Mouse (Mus musculus): ENCODE results near the gene Ror1. TPM values are rescaled to one million over a fixed set of nuclear protein-coding genes. Genes with fewer than 3 reads are reported as not detected.

The Ror1 gene
- polyA plus RNA-seq, 1 experiment from 2014 or later: 10.5 TPM

DNA sequence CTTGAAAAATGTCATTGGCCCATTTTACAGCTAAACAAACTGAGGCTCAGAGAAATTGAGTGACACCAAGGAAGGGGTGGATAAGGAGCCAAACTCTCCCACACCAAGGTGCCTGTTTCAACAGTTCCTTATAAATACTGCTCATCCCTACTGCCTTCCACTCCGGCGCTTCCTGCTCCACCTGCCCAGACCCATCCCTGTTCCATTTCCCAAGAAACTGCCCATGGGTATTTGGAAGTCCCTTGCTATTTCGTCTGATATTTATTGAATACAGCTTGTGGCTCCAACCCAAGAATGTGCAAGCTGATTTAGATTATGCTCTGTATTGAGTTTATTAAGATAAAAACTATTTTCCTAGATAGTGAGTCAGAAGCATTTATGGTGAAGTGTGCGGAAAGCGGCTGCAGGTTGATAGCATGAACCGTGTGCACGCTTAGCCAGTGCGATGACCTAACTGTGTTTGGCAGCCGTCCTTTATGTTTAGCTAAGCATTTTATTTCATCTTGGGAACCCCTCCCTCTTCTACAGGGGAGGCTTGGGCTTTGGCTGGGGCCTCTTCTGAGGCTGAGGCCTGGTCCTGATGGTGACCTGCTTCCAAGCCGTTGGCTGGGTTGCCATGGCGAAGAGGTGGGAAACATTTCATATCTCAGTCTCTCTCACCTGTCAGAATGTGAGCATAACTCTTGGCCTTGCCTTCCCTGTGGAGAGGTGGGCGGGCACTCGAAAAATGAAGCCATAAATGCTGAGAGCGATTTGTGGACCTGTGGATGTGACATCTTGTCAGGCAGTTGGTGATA lies 229.3 kb downstream of the Ror1 start:
- Histone ChIP-seq H3K27ac (replicated peaks) (0 out of 2 replicates have a peak overlapping the region, but pooled peaks have one; percentile 28), H3K27me3 (replicated peaks) (no peaks in the 10 kb centered on the region), H3K4me1 (peaks cover 50% of the 10 kb centered on the region), H3K4me3 (no peak overlapping the region), H3K36me3 (no peaks in the 10 kb centered on the region), H3K9ac (no peak overlapping the region), H3K4me2 (no peak overlapping the region), H3K9me3 (no peaks in the 10 kb centered on the region)
- 63% methylated on average over 14 of the region's 14 CpGs for WGBS
- no peak for ATAC-seq (ENCODE audit: extremely low read depth, insufficient number of reproducible peaks, low FRiP score, low TSS enrichment)

DNA sequence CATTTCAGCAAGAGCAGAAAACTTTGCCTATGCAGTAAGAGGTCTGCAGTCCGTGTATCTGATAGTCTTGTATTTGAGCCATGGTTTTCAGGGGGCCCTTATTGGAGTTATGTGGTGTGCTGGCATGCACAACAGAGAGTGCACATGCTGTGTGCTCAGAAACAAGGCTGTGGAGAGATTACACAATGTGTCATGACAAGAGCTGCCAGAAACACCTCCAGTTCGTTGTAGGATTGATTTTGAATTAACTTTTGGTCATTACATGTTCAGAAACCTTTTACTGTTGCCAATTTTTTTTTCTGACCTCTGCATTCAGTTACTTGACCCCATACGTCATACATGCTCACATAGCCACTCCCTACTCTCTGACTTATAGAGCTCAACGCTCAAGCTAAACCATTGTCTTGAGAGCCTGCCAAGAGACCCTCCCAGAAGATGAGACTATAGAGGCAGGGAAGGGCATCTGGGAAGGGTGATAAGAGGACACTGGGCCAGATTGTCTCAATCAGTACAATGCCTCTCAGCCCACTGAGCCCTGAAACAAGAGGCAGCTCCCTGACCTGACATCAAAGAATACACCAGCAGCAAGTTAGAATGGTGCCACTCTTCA lies 232.9 kb downstream of the Ror1 start:
- no peak overlapping the region for H3K9ac ChIP-seq

DNA sequence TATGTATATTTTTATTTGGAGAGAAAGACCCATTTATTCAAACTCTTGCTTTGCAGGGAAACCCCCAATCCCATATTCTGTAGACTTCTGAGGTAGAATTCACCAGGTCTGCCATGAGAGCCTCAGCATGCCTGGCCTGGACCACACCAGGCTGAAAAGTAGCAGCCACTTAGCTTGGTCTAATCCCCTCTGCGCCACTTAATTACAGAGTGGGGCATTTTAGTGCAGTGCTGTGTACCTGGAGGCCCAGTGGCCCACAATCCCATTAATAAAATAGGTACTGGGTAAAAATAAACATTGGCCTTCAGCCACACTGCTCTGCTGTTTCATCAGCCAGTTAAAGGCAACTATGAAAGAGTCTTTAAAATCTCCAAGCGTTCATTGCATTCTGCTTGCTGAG lies 239.6 kb downstream of the Ror1 start:
- Histone ChIP-seq H3K9me3 (no peaks in the 10 kb centered on the region), H3K4me2 (no peak overlapping the region), H3K36me3 (peaks cover 15% of the 10 kb centered on the region; the same call in 1 of the 2 replicates), H3K4me1 (peaks cover 7% of the 10 kb centered on the region; the same call in 1 of the 2 replicates), H3K4me3 (no peak overlapping the region), H3K9ac (no peak overlapping the region), H3K27ac (replicated peaks) (no peak overlapping the region), H3K27me3 (replicated peaks) (peaks cover 39% of the 10 kb centered on the region)
- 76% methylated on average over 2 of the region's 2 CpGs for WGBS
- ATAC-seq (ENCODE audit: extremely low read depth, insufficient number of reproducible peaks, low FRiP score, low TSS enrichment): no peak

More for the DNA sequence above, 232.9 kb downstream of the Ror1 start:
- Histone ChIP-seq H3K9me3 (no peaks in the 10 kb centered on the region), H3K4me2 (no peak overlapping the region), H3K27ac (replicated peaks) (no peak overlapping the region), H3K36me3 (no peaks in the 10 kb centered on the region; the same call in 1 of the 2 replicates), H3K4me3 (no peak overlapping the region), H3K4me1 (peaks cover 37% of the 10 kb centered on the region), H3K27me3 (replicated peaks) (0 out of 2 replicates have a peak, but pooled peaks cover 6% of the 10 kb centered on the region)
- WGBS: 37% methylated on average over 4 of the region's 4 CpGs
- ATAC-seq (ENCODE audit: extremely low read depth, insufficient number of reproducible peaks, low FRiP score, low TSS enrichment): no peak

DNA sequence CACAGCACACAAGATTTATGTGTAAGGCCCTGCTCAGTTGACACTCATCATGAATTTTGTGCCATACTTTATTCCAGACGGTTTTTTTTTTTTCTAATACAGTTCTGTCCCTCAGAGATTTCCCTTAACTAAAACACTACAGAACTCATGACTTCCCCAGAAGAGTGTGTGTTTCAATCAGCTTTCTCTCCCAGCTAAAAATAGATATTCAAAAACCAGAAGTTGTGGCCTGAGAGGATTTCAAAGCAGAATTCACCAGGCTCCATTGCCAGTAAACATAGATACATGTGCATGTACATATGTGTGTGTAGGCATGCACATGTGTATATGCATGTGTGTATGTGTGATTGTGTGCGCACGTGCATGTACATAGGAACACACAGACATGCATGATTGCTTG lies 252.2 kb downstream of the Ror1 start:
- H3K9me3 ChIP-seq: no peaks in the 10 kb centered on the region
- H3K27ac ChIP-seq (replicated peaks): no peak overlapping the region
- no peak overlapping the region for H3K9ac ChIP-seq
- H3K27me3 ChIP-seq (replicated peaks): peaks cover 26% of the 10 kb centered on the region
- no peak overlapping the region for H3K4me2 ChIP-seq
- ATAC-seq (ENCODE audit: extremely low read depth, insufficient number of reproducible peaks, low FRiP score, low TSS enrichment): no peak
- H3K4me3 ChIP-seq: no peak overlapping the region
- peaks cover 28% of the 10 kb centered on the region for H3K4me1 ChIP-seq
- WGBS: 73% methylated on average over 3 of the region's 3 CpGs
- no peaks in the 10 kb centered on the region for H3K36me3 ChIP-seq

DNA sequence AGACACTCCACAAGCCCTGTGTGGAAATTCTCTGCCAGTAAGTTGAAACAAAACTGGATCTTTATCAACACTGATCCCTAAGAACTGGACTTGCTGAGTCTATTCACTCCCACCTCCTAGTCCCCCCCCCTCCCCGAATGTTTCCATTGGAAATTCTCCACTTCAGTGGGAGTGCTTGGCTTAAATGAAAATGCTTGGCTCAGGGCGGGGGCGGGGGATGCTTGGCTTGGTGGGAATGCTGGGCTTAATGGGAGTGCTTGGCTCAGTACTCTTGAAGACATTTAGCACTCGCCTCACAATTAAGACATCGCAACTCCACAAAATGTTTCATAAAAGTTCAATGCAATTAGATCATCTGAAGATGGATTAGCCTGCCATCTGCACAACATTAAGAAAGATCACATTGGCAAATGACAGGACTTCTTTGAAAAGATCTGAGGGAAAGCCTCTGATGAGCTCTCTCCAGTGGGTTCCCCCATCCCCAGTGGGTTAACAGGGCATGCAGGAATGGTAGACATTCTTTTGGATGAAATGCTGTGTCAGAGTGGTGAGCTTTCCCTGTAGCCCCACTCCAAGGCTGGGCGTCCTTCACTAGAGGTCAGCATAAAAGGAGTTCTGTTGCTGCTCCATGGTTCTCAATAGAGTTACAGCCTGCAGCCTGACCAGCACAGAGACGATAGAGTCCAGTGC lies 254.7 kb downstream of the Ror1 start:
- H3K4me2 ChIP-seq: no peak overlapping the region
- H3K27ac ChIP-seq (replicated peaks): no peak overlapping the region
- H3K9ac ChIP-seq: no peak overlapping the region
- WGBS: 71% methylated on average over 7 of the region's 7 CpGs
- H3K4me1 ChIP-seq: peaks cover 15% of the 10 kb centered on the region
- H3K36me3 ChIP-seq: no peaks in the 10 kb centered on the region
- H3K4me3 ChIP-seq: no peak overlapping the region
- H3K9me3 ChIP-seq: no peaks in the 10 kb centered on the region
- no peak for ATAC-seq (ENCODE audit: extremely low read depth, insufficient number of reproducible peaks, low FRiP score, low TSS enrichment)
- peaks cover 22% of the 10 kb centered on the region for H3K27me3 ChIP-seq (replicated peaks)

DNA sequence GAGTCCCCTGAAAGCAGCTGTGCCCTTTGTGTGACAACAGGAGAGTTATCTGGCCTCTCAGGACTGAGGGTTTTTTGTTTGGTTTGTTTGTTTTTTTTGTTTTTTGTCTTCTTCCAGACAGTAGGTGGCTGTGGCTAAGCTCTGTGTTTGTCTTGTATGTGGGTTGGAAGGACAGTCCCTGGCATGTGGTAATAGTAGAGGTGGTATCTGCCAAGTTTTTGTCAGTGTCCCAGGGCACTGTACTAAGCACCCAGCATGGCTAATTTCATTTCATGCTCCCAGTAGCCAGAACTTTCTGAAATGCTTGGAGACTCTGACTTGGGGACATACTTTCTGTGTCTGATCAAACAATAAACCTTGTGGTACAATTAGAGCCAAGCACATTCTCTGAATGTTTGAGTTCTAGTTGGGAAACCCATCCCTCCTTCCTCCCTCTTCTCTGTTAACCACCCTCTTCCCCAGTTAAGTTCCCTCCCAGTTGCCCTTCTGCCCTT lies 256.3 kb downstream of the Ror1 start:
- H3K27ac ChIP-seq (replicated peaks): no peak overlapping the region
- H3K4me2 ChIP-seq: no peak overlapping the region
- no peak for ATAC-seq (ENCODE audit: extremely low read depth, insufficient number of reproducible peaks, low FRiP score, low TSS enrichment)

DNA sequence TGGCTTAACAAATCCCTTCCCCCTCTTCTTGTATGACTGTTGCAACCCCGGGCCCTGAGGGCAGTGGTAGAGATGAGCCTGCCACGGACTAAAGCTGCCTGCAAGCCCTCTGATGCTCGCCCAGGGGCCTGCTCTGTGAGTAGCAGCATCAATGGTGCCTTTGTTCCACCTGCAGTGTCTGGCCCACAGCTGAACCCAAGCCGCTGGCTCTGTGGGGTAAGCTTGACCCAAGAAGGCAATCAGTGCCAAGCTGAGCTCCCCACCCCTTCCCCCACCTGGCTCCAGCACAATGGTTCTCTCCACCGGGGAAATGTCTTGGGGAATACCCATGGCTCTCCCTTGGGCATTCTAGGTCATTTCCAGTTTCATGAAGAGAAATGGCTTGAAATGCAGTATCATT lies 260.0 kb downstream of the Ror1 start:
- 63% methylated on average over 5 of the region's 5 CpGs for WGBS
- no peak for ATAC-seq (ENCODE audit: extremely low read depth, insufficient number of reproducible peaks, low FRiP score, low TSS enrichment)
- Histone ChIP-seq H3K27ac (replicated peaks) (no peak overlapping the region), H3K27me3 (replicated peaks) (no peaks in the 10 kb centered on the region; the same call in none of the 2 replicates), H3K4me3 (no peak overlapping the region), H3K36me3 (no peaks in the 10 kb centered on the region), H3K4me2 (no peak overlapping the region), H3K9me3 (no peaks in the 10 kb centered on the region), H3K4me1 (peaks cover 16% of the 10 kb centered on the region), H3K9ac (no peak overlapping the region)

More for the DNA sequence above, 256.3 kb downstream of the Ror1 start:
- no peak overlapping the region for H3K4me3 ChIP-seq
- H3K4me1 ChIP-seq: peaks cover 15% of the 10 kb centered on the region
- no peak overlapping the region for H3K9ac ChIP-seq
- H3K36me3 ChIP-seq: no peaks in the 10 kb centered on the region
- H3K9me3 ChIP-seq: no peaks in the 10 kb centered on the region
- peaks cover 15% of the 10 kb centered on the region for H3K27me3 ChIP-seq (replicated peaks)

DNA sequence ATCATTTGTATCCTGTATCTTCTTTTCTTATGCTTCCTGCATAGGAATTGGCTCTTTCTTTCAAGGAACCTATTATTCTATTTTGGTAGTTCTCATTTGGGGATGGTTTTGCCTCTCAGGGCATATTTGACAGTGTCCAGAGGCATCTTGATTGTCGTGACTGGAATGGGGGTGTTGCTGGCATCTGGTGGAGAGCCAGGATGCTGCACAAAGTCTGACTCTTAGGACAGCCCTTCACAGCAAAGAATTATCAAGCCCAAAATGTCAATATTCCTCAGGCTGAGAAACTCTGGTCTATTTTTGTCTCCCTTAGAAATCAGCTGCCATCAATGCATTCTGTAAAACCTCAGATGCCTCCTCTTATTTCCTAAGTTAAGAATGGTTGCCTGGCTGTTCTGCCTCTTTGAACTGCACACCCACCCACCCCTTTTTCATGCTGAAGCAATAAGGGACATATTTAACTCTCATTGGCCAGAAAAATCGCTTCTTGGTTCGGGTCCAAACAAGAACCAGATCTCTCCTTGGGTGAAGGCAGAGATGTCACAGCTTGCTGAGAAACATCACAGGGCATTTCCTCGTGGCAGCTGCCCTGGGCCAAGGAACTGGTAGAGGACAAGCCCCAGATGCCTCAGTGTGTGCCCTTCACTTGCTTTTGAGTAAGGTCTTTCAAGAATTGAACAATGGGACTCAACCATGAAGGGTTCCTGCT lies 262.4 kb downstream of the Ror1 start:
- H3K27me3 ChIP-seq (replicated peaks): no peaks in the 10 kb centered on the region; the same call in none of the 2 replicates
- H3K9ac ChIP-seq: no peak overlapping the region
- H3K36me3 ChIP-seq: no peaks in the 10 kb centered on the region
- no peak overlapping the region for H3K4me2 ChIP-seq
- H3K4me1 ChIP-seq: peaks cover 28% of the 10 kb centered on the region
- ATAC-seq (ENCODE audit: extremely low read depth, insufficient number of reproducible peaks, low FRiP score, low TSS enrichment): no peak
- H3K9me3 ChIP-seq: no peaks in the 10 kb centered on the region
- no peak overlapping the region for H3K4me3 ChIP-seq
- H3K27ac ChIP-seq (replicated peaks): peak overlapping the region; percentile 57
- 47% methylated on average over 4 of the region's 4 CpGs for whole genome bisulfite sequencing

DNA sequence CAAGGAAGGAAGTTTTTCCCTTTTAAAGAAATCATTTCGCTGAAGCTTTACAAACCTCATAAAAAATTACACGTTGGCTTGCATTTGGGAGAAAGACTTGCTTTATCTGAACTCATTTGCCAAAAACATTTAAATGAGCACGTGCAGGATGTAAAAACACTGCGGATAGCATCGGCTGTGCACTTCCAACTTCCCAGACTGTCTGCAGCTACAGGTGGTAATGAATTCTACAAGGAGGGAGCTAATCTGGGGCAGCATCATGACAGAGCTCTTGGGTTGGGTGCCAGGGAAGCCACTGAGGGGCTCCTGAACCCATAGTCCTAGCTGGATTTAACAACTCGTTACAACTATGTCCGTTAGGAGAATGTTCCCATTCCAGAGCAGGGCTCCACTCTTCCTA lies 268.1 kb downstream of the Ror1 start:
- Histone ChIP-seq H3K9ac (no peak overlapping the region), H3K27me3 (replicated peaks) (no peaks in the 10 kb centered on the region), H3K27ac (replicated peaks) (no peak overlapping the region), H3K36me3 (no peaks in the 10 kb centered on the region), H3K9me3 (no peaks in the 10 kb centered on the region), H3K4me3 (no peak overlapping the region), H3K4me1 (peaks cover 15% of the 10 kb centered on the region), H3K4me2 (no peak overlapping the region)
- 77% methylated on average over 7 of the region's 7 CpGs for WGBS
- ATAC-seq (ENCODE audit: extremely low read depth, insufficient number of reproducible peaks, low FRiP score, low TSS enrichment): no peak

DNA sequence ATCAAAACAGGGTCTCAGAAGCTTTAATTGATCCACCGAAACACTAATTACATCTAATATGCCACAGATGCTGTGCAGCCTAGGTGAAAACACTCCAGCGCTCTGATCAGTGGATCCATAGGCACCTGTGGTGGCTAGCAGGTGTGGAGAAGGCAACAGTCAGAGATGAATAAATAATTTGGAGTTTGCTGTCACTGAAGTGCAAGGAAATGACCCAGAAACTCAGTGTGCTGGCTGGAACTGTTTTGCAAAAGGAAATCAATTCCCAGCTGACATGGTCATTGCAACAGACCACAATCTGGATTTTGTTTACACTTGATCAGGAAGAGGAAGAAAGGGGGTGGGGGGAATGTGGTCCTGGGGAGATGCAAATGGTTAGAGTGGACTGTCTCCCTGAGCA lies 273.1 kb downstream of the Ror1 start:
- 85% methylated on average over 2 of the region's 2 CpGs for WGBS

More for the DNA sequence above, 273.1 kb downstream of the Ror1 start:
- Histone ChIP-seq H3K9me3 (no peaks in the 10 kb centered on the region), H3K9ac (no peak overlapping the region), H3K27me3 (replicated peaks) (no peaks in the 10 kb centered on the region), H3K36me3 (no peaks in the 10 kb centered on the region), H3K4me1 (peaks cover 16% of the 10 kb centered on the region), H3K4me2 (no peak overlapping the region), H3K27ac (replicated peaks) (no peak overlapping the region), H3K4me3 (no peak overlapping the region)
- no peak for ATAC-seq (ENCODE audit: extremely low read depth, insufficient number of reproducible peaks, low FRiP score, low TSS enrichment)

Measured in heart, embryonic 13.5 days (tissue).